Comparison of ENCODE assay signal across 12 mouse cellular contexts in the genomic region with DNA sequence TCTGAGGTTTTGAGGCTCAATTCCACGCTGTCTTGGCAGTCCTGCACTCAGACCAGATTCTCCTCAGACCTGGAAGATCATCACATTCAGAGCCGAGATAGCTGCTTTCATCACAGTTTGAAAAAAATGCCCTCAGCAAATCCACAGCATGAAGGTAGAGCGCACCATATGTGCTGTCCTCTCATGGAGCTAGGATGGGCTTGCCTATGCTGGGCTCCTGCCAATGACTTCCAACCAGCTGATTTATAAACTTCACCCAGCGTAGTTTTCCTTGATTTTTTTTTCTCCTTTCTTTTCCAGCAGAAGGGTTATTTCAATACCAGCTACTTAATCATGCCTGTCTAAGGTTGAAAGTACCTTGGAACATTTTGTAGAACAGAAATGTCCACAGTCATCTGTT.
"Had no signal": no experiment of that assay in that cellular context is flagged by ENCODE, and none has a peak within 500 bp of the region (broad histone marks: within the 10 kb centered on the region; RNA-seq: fewer than 3 reads in every experiment).

No protein-coding gene starts in this region.

- DNase-seq: kidney, adult 2 months; kidney, postnatal 25 days; layer of hippocampus, adult 9-11 months; liver, postnatal 0 days; lung, postnatal 14 days; lung, postnatal 4 days; retina, postnatal 1 day; right cerebral cortex, postnatal 25 days; spleen, adult 18-20 months; thymus, adult 18-20 months; thymus, postnatal 14 days; thymus, postnatal 4 days had no signal
